Comparison of ENCODE assay signal across 8 mouse cellular contexts in genomic region chr15:103257790-103258728, GRCm38 (mm10). TPM values are rescaled to one million over a fixed set of nuclear protein-coding genes. Genes with fewer than 3 reads are reported as not detected.
DNase-seq lines count a peak whose midpoint lies in the region; ATAC-seq and TF ChIP-seq lines count a peak whose summit lies in the region.

TSS of gene Nfe2 (minus strand) at chr15:103258403.

- peak; percentile 42 to 67 for DNase-seq in urinary bladder, adult 18-20 months (ENCODE audit: low spot score in 2 of 2)
- no peak for DNase-seq in urinary bladder, postnatal 10 days (ENCODE audit: low spot score)
- peak; percentile 54 for DNase-seq in embryonic facial prominence, embryonic 14.5 days (ENCODE audit: low spot score)
- DNase-seq in heart, postnatal 4 days: peak; percentile 73
- DNase-seq in thymus, adult 18-20 months: peak; percentile 63 to 71
- no peak for DNase-seq in forebrain, postnatal 0 days

- H3K4me1 ChIP-seq in embryonic facial prominence, embryonic 14.5 days (ENCODE audit: control insufficient read depth, insufficient read depth, low read length): peaks cover 21% of the 10 kb centered on the region
- H3K4me1 ChIP-seq in limb, embryonic 12.5 days (replicated peaks): peaks cover 22% of the 10 kb centered on the region
- peaks cover 16% of the 10 kb centered on the region for H3K4me1 ChIP-seq in midbrain, embryonic 13.5 days (replicated peaks)
- H3K4me1 ChIP-seq in forebrain, postnatal 0 days (ENCODE audit: insufficient read depth): peaks cover 5% of the 10 kb centered on the region; the same call in 1 of the 2 replicates

- peak; percentile 38; the same call in 1 of the 2 replicates for ATAC-seq in embryonic facial prominence, embryonic 14.5 days (ENCODE audit: low read depth)
- peak; percentile 48 for ATAC-seq in limb, embryonic 12.5 days (ENCODE audit: insufficient number of reproducible peaks, insufficient read depth, low FRiP score, low TSS enrichment, low read depth)
- 0 out of 2 replicates have a peak, but pooled peaks have one; percentile 37 for ATAC-seq in midbrain, embryonic 13.5 days
- ATAC-seq in forebrain, postnatal 0 days: no peak

- H3K4me2 ChIP-seq in embryonic facial prominence, embryonic 14.5 days (ENCODE audit: low read depth, low read length): peak within 1 kb of the TSS; percentile 42
- H3K4me2 ChIP-seq in limb, embryonic 12.5 days: peak within 1 kb of the TSS; percentile 43
- peak within 1 kb of the TSS; percentile 20 for H3K4me2 ChIP-seq in midbrain, embryonic 13.5 days (replicated peaks)
- no peak within 1 kb of the TSS for H3K4me2 ChIP-seq in forebrain, postnatal 0 days (ENCODE audit: low read depth)

- WGBS in embryonic facial prominence, embryonic 14.5 days: 12% methylated on average over 14 of the region's 15 CpGs
- 12% methylated on average over 15 of the region's 15 CpGs for WGBS in limb, embryonic 12.5 days
- WGBS in midbrain, embryonic 13.5 days: 18% methylated on average over 15 of the region's 15 CpGs
- 21% methylated on average over 15 of the region's 15 CpGs for WGBS in forebrain, postnatal 0 days

- no peaks in the 10 kb centered on the region for H3K36me3 ChIP-seq in embryonic facial prominence, embryonic 14.5 days (ENCODE audit: control insufficient read depth, insufficient read depth, low read length)
- H3K36me3 ChIP-seq in limb, embryonic 12.5 days: no peaks in the 10 kb centered on the region
- no peaks in the 10 kb centered on the region for H3K36me3 ChIP-seq in midbrain, embryonic 13.5 days
- no peaks in the 10 kb centered on the region for H3K36me3 ChIP-seq in forebrain, postnatal 0 days (ENCODE audit: insufficient read depth)

- H3K27me3 ChIP-seq in embryonic facial prominence, embryonic 14.5 days (replicated peaks; ENCODE audit: control insufficient read depth, insufficient read depth, low read length): no peaks in the 10 kb centered on the region
- H3K27me3 ChIP-seq in limb, embryonic 12.5 days: peaks cover 16% of the 10 kb centered on the region; the same call in 1 of the 2 replicates
- H3K27me3 ChIP-seq in midbrain, embryonic 13.5 days: peaks cover 13% of the 10 kb centered on the region; the same call in 1 of the 2 replicates
- peaks cover 15% of the 10 kb centered on the region; the same call in 1 of the 2 replicates for H3K27me3 ChIP-seq in forebrain, postnatal 0 days (ENCODE audit: insufficient read depth, low read length)

- TF ChIP-seq CTCF in forebrain, postnatal 0 days (IDR thresholded peaks at IDR 0.05; ENCODE audit: low read depth): no peak

- peak within 1 kb of the TSS; percentile 8; the same call in 1 of the 2 replicates for H3K4me3 ChIP-seq in embryonic facial prominence, embryonic 14.5 days (ENCODE audit: low read depth, low read length)
- H3K4me3 ChIP-seq in limb, embryonic 12.5 days (replicated peaks): 0 out of 2 replicates have a peak within 1 kb of the TSS, but pooled peaks have one; percentile 1
- no peak within 1 kb of the TSS for H3K4me3 ChIP-seq in midbrain, embryonic 13.5 days (replicated peaks)
- H3K4me3 ChIP-seq in forebrain, postnatal 0 days (ENCODE audit: low read depth, low read length): no peak within 1 kb of the TSS

- H3K9me3 ChIP-seq in embryonic facial prominence, embryonic 14.5 days (ENCODE audit: control insufficient read depth, low read length): no peaks in the 10 kb centered on the region
- H3K9me3 ChIP-seq in limb, embryonic 12.5 days: no peaks in the 10 kb centered on the region
- no peaks in the 10 kb centered on the region for H3K9me3 ChIP-seq in midbrain, embryonic 13.5 days
- no peaks in the 10 kb centered on the region for H3K9me3 ChIP-seq in forebrain, postnatal 0 days (ENCODE audit: low read length)

- no peak within 1 kb of the TSS for H3K9ac ChIP-seq in embryonic facial prominence, embryonic 14.5 days (ENCODE audit: low read depth, low read length)
- H3K9ac ChIP-seq in limb, embryonic 12.5 days (replicated peaks): no peak within 1 kb of the TSS
- peak within 1 kb of the TSS; percentile 36; the same call in 1 of the 2 replicates for H3K9ac ChIP-seq in midbrain, embryonic 13.5 days (replicated peaks)
- no peak within 1 kb of the TSS for H3K9ac ChIP-seq in forebrain, postnatal 0 days

- no peak within 1 kb of the TSS for H3K27ac ChIP-seq in embryonic facial prominence, embryonic 14.5 days (replicated peaks; ENCODE audit: low read depth, low read length)
- 0 out of 2 replicates have a peak within 1 kb of the TSS, but pooled peaks have one; percentile 25 for H3K27ac ChIP-seq in limb, embryonic 12.5 days
- H3K27ac ChIP-seq in midbrain, embryonic 13.5 days: no peak within 1 kb of the TSS
- H3K27ac ChIP-seq in forebrain, postnatal 0 days (ENCODE audit: low read depth, low read length): no peak within 1 kb of the TSS

RNA-seq across cellular contexts. Expression of gene Nfe2, which starts in this region (rescaled TPM):
- 2.1 and 2.5 TPM in 2 replicates for polyA plus RNA-seq in embryonic facial prominence, embryonic 14.5 days (2014; fragmentation: Nextera tagmentation; extraction: Ambion mirVana)
- total RNA-seq in heart, postnatal 4 days (2021): 1 to 10 TPM; 1.0 to 1.1 TPM
- polyA plus RNA-seq in limb, embryonic 12.5 days (2016; fragmentation: Nextera tagmentation; extraction: Ambion mirVana): 4.6 and 4.7 TPM in 2 replicates
- 0.75 and 0.82 TPM in 2 replicates for polyA plus RNA-seq in midbrain, embryonic 13.5 days (2015; fragmentation: Nextera tagmentation; extraction: Ambion mirVana)
- total RNA-seq in forebrain, postnatal 0 days (2014; rRNA removed): 0.85 and 1.6 TPM in 2 replicates
- 0.30 and 0.34 TPM in 2 replicates for polyA plus RNA-seq in forebrain, postnatal 0 days (2015; fragmentation: Nextera tagmentation; extraction: Ambion mirVana)

Comparison
In these comparisons a context has a peak if more than half of its experiments do, and no peak if none do; other contexts are left out.
1. DNase-seq: peak in urinary bladder, adult 18-20 months (2 of 2), embryonic facial prominence, embryonic 14.5 days (single experiment), heart, postnatal 4 days (single experiment) and thymus, adult 18-20 months (2 of 2); none in urinary bladder, postnatal 10 days (single experiment) and forebrain, postnatal 0 days (single experiment).
2. Peak in ATAC-seq, H3K9ac ChIP-seq and H3K4me2 ChIP-seq in midbrain, embryonic 13.5 days; RNA of the gene not detected or under 1 TPM.
3. H3K4me3 ChIP-seq: peak in embryonic facial prominence, embryonic 14.5 days (single experiment) and limb, embryonic 12.5 days (single experiment); none in midbrain, embryonic 13.5 days (single experiment) and forebrain, postnatal 0 days (single experiment).